Comparison of ENCODE assay signal across 10 mouse cellular contexts in genomic region chr7:141934128-141934898, GRCm38 (mm10). TPM values are rescaled to one million over a fixed set of nuclear protein-coding genes. Genes with fewer than 3 reads are reported as not detected.
DNase-seq lines count a peak whose midpoint lies in the region; ATAC-seq and TF ChIP-seq lines count a peak whose summit lies in the region.
"Had no signal": no experiment of that assay in that cellular context is flagged by ENCODE, and none has a peak within 500 bp of the region (broad histone marks: within the 10 kb centered on the region; RNA-seq: fewer than 3 reads in every experiment).

No protein-coding gene starts in this region.

- no peak overlapping the region for H3K4me2 ChIP-seq in midbrain, embryonic 16.5 days (ENCODE audit: low read length)

- H3K36me3 ChIP-seq in hindbrain, embryonic 10.5 days: no peaks in the 10 kb centered on the region
- H3K36me3 ChIP-seq in midbrain, embryonic 16.5 days (ENCODE audit: control insufficient read depth, insufficient read depth, low read length): no peaks in the 10 kb centered on the region

- no peak overlapping the region for H3K9ac ChIP-seq in midbrain, embryonic 16.5 days (ENCODE audit: low read depth, low read length)

- H3K4me3 ChIP-seq in hindbrain, embryonic 10.5 days: no peak overlapping the region
- H3K4me3 ChIP-seq in midbrain, embryonic 16.5 days (ENCODE audit: low read depth, low read length): no peak overlapping the region
- H3K4me3 ChIP-seq: heart, adult 2 months had no signal

- no peak for TF ChIP-seq POLR2A in brain, embryonic 14.5 days (IDR thresholded peaks at IDR 0.05; ENCODE audit: borderline replicate concordance, extremely low read depth, insufficient read depth, insufficient read length, poor library complexity, severe bottlenecking)

- H3K9me3 ChIP-seq in hindbrain, embryonic 10.5 days: no peaks in the 10 kb centered on the region
- H3K9me3 ChIP-seq in midbrain, embryonic 16.5 days (replicated peaks; ENCODE audit: control insufficient read depth, low read length, poor library complexity, severe bottlenecking): no peaks in the 10 kb centered on the region

- DNase-seq in brain, embryonic 14.5 days (ENCODE audit: low read depth): peak; percentile 87
- peak; percentile 5 to 40 for DNase-seq in cerebellum, postnatal 36 days
- DNase-seq in hindbrain, embryonic 10.5 days (ENCODE audit: low spot score): peak; percentile 74
- no peak for DNase-seq in lung, postnatal 36 days
- no peak for DNase-seq in spleen, adult 12 weeks (ENCODE audit: low spot score)
- DNase-seq in urinary bladder, adult 18-20 months (ENCODE audit: low spot score in 2 of 2): no peak
- DNase-seq: heart, adult 2 months had no signal

- 51% methylated on average over 7 of the region's 7 CpGs for WGBS in hindbrain, embryonic 10.5 days
- WGBS in midbrain, embryonic 16.5 days: 40% methylated on average over 7 of the region's 7 CpGs

- no peak for TF ChIP-seq CTCF in brain, embryonic 14.5 days (IDR thresholded peaks at IDR 0.05; ENCODE audit: borderline replicate concordance, extremely low read depth, insufficient read depth, insufficient read length)

- H3K27ac ChIP-seq in hindbrain, embryonic 10.5 days: peak overlapping the region; percentile 83
- 0 out of 2 replicates have a peak overlapping the region, but pooled peaks have one; percentile 1 for H3K27ac ChIP-seq in midbrain, embryonic 16.5 days (ENCODE audit: low read length)
- H3K27ac ChIP-seq: heart, adult 2 months; macrophage had no signal

- H3K27me3 ChIP-seq in hindbrain, embryonic 10.5 days (ENCODE audit: insufficient read depth, poor library complexity, severe bottlenecking): no peaks in the 10 kb centered on the region
- H3K27me3 ChIP-seq in midbrain, embryonic 16.5 days (ENCODE audit: control insufficient read depth, insufficient read depth, low read depth, low read length): no peaks in the 10 kb centered on the region

- ATAC-seq in midbrain, embryonic 16.5 days: peak; percentile 51; the same call in 1 of the 2 replicates

- H3K4me1 ChIP-seq in hindbrain, embryonic 10.5 days (replicated peaks): peaks cover 22% of the 10 kb centered on the region
- 0 out of 2 replicates have a peak, but pooled peaks cover 2% of the 10 kb centered on the region for H3K4me1 ChIP-seq in midbrain, embryonic 16.5 days (ENCODE audit: control insufficient read depth, insufficient read depth, low read length)

RNA-seq across cellular contexts. Expression of gene Brsk2, which starts 15.2 kb away (rescaled TPM):
- polyA plus RNA-seq in brain, embryonic 14.5 days (2012; rRNA removed): 179 and 184 TPM in 2 replicates
- polyA plus RNA-seq in hindbrain, embryonic 10.5 days (2016; fragmentation: Nextera tagmentation; extraction: Ambion mirVana): 8.7 and 14.1 TPM in 2 replicates
- polyA plus RNA-seq in midbrain, embryonic 16.5 days (2015; fragmentation: Nextera tagmentation; extraction: Ambion mirVana): 21.8 and 23.9 TPM in 2 replicates
- polyA plus RNA-seq: liver, adult 2 months; macrophage had no signal

RNA-seq across cellular contexts. Expression of gene Tollip, which starts 16.0 kb away (rescaled TPM):
- 86.3 and 87.4 TPM in 2 replicates for polyA plus RNA-seq in brain, embryonic 14.5 days (2012; rRNA removed)
- 60.3 and 69.0 TPM in 2 replicates for polyA plus RNA-seq in hindbrain, embryonic 10.5 days (2016; fragmentation: Nextera tagmentation; extraction: Ambion mirVana)
- 80.9 and 86.6 TPM in 2 replicates for polyA plus RNA-seq in midbrain, embryonic 16.5 days (2015; fragmentation: Nextera tagmentation; extraction: Ambion mirVana)

Comparison
In these comparisons a context has a peak if more than half of its experiments do, and no peak if none do; other contexts are left out.
1. DNase-seq: peak in brain, embryonic 14.5 days (single experiment), cerebellum, postnatal 36 days (2 of 2) and hindbrain, embryonic 10.5 days (single experiment); none in lung, postnatal 36 days (single experiment), spleen, adult 12 weeks (single experiment) and urinary bladder, adult 18-20 months (0 of 2).